Mouse (Mus musculus) E14TG2a.4 (cell line): ENCODE data around the gene Fam19a3.

Experiments
- CTCF ChIP-seq: conservative IDR thresholded peaks from 2 replicates; pipeline ENCODE4 v1.5.1; 2014; ENCODE audit warnings: low read length
- POU5F1 ChIP-seq: IDR thresholded peaks from 2 replicates; pipeline ENCODE4 v1.6.1; 2014; ENCODE audit warnings: low read length, borderline replicate concordance

GRCm38 (mm10) chr3:104801481-104801880 lies 19.8 kb upstream of the Fam19a3 start:
- TF ChIP-seq CTCF (no peak), POU5F1 (no peak)
